Mouse (Mus musculus): ENCODE measurements around the gene Ficd. TPM values are rescaled to one million over a fixed set of nuclear protein-coding genes. Genes with fewer than 3 reads are reported as not detected.
A peak's percentile ranks its signal among the peaks of the same experiment; 100 is the strongest.

Ficd gene
- 3.9 and 4.2 TPM in 2 replicates for total RNA-seq (2015)
- 2.5 and 2.8 TPM in 2 replicates for total RNA-seq (2017)

DNA sequence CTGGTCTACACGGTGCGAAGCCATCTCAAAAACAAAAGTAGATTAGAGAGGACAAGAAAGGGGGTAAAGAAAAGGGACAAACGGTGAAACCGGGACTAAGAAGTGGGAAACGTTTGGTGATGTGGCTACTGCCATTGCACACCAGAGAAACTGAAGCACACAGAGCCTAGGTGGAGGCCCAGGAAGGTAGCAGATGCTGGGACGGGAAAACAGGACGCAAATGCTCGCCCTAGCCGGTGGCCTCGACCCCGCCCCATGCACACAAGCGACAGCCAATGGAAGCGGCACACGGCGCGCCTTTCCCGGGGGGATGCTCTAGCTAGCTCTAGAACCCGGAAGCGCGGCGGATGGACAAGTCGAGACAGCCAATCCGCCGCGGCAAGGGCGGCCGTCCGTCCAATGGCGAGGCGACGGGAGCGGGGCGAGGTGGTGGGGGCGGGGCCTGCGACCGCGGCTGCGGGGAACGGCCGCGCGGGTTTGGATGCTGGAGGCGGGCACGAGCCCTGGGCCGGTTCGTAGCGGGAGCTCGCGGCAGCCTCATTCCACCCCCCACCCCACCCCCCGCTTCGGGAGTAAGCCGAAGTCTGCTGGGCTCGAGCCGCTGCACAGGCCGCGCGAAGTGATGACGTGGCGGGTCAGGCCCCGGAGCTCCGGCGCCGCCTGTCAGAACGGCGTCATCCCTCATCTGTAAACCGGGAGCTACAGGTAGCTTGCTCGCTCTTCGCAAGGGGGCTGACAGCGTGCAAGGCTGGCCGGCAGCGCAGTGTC lies at the start of gene Ficd:
Ficd (plus strand) TSS at position 459 of the 768 bp plus-strand sequence.
- ATAC-seq (ENCODE audit: poor library complexity, severe bottlenecking) = peak; percentile 94

DNA sequence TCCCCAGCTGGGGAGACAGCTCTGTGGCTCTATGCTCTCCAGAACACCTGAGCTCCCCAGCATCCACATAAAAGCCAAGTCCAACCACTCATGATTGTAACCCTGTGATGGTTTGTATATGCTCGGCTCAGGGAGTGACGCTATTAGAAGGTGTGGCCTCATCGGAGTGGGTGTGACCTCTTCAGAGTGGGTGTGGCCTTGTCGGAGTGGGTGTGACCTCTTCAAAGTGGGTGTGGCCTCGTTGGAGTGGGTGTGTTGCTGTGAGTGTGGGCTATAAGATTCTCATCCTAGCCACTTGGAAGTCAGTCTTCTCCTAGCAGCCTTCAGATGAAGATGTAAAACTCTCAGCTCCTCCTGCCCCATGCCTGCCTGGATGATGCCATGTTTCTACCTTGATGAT lies 48.1 kb upstream of the Ficd start:
- ATAC-seq (ENCODE audit: poor library complexity, severe bottlenecking) = no peak

GRCm38 (mm10) chr5:113690069-113690548 lies 45.5 kb upstream of the Ficd start:
- ATAC-seq (ENCODE audit: poor library complexity, severe bottlenecking) = no peak

DNA sequence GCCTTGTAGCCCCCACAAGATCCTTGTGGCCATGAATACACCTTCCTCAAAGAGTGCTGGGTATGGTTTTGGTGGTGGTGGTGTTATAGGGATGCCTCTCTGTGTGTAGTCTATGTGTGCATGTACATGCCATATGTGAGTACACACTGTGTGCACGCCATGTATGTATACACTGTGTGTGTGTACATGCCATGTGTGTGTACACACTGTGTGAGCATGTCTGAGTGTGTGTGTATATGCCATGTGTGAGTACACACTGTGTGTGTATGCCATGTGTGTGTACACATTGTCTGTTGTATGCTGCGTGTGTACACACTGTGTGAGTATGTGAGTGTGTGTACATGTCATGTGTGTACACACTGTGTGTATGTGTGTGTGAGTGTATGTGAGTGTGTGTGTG lies 44.7 kb upstream of the Ficd start:
- no peak for ATAC-seq (ENCODE audit: poor library complexity, severe bottlenecking)

DNA sequence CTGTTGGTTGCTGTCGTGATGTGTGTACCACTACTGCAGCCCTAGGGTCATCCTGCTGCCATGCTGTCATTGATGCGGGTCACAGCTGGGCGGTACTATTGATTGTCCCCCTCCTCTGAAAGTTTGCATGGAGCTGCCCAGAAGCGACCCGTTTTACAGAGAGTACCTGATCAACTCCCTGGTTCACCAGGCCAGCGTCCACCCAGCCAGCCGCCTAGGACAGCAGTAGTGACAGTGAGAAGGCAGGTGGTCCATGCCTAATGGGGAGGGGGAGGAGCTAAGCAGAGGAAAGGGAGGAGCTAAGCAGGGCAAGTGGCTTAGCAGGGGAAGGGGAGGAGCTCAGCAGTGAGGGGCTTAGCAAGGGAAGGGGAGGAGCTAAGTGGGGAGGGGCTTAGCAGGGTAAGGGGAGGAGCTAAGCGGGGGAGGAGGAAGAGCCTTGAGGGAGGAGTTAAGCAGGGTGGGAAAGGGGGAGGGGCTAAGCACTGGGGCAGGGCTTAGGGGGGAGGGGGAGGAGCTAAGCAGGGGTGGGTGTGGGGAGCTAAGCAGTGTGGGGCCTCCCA lies 42.3 kb upstream of the Ficd start:
- no peak for ATAC-seq (ENCODE audit: poor library complexity, severe bottlenecking)

DNA sequence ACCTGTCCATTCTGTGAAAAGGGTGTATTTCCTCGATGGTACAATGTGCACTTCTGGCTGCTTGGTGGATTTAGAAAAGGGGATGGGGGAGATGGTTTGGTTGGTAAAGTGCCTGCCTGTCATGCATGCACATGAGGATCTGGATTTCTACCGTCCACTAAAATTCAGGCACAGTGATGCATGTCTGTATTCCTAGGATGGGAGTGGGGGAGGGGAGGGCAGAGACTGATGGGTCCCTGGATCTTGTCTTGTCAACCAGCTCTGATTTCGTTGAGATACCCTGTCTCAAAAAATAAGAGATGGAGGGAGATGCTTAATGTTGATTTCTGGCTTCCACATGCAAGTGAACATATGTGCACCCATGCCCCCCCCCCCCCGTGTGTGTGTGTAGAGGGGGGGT lies 41.6 kb upstream of the Ficd start:
- no peak for ATAC-seq (ENCODE audit: poor library complexity, severe bottlenecking)

DNA sequence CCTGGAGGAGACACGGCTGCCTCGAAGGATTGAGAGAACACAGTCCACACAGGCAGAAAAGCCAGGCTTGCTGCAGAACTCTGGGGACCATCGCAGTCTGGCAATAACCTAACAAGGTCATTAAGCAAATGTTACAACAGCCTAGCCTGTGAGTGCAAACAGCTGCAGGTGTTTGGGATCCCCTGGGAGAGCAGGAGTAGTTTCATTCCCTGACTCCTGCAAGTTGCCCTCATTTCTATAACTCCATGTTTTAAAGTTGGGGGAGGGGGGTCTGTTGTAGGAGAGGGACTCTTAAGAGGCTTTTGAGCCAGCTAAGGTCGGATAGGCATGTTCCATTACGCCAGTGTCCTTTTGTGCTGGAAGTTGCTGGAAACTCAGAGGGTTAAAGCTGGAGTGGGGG lies 41.2 kb upstream of the Ficd start:
- ATAC-seq (ENCODE audit: poor library complexity, severe bottlenecking) = no peak

- no peak for ATAC-seq (ENCODE audit: poor library complexity, severe bottlenecking)
Observed at GRCm38 (mm10) chr5:113700388-113701023, 35.1 kb upstream of the Ficd start.

- no peak for ATAC-seq (ENCODE audit: poor library complexity, severe bottlenecking)
Observed at GRCm38 (mm10) chr5:113703803-113704585, 31.6 kb upstream of the Ficd start.

- no peak for ATAC-seq (ENCODE audit: poor library complexity, severe bottlenecking)
Observed at GRCm38 (mm10) chr5:113712861-113713260, 22.7 kb upstream of the Ficd start.

- ATAC-seq (ENCODE audit: poor library complexity, severe bottlenecking) = no peak
Observed at GRCm38 (mm10) chr5:113716581-113717388, 18.8 kb upstream of the Ficd start.

GRCm38 (mm10) chr5:113719221-113719661 lies 16.4 kb upstream of the Ficd start:
- no peak for ATAC-seq (ENCODE audit: poor library complexity, severe bottlenecking)

- ATAC-seq (ENCODE audit: poor library complexity, severe bottlenecking) = no peak
Observed at GRCm38 (mm10) chr5:113722224-113723013, 13.2 kb upstream of the Ficd start.

GRCm38 (mm10) chr5:113723567-113724237 lies 11.9 kb upstream of the Ficd start:
- no peak for ATAC-seq (ENCODE audit: poor library complexity, severe bottlenecking)

DNA sequence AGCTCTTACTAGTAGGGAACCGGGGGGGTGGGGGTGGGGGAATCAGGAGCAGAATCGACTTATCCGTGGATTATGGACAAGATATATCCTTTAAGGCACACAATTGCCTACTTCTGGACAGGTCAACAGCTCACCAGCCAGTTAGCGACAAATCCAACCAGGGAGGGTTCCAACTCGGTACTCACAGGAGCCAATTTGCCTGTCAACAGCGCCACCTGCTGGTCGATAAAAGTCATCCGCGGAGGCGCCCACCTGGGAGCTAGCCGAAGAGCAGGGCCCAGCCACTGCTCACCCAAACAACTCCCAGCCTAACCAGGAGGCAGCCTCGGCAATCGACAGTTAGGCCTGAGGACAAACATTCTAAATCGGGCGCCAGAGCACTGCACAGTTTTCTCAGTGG lies 11.2 kb upstream of the Ficd start, which contains the start of gene 1700069L16Rik:
1700069L16Rik (minus strand) TSS at position 327 of the 400 bp plus-strand sequence.
- peak; percentile 79 for ATAC-seq (ENCODE audit: poor library complexity, severe bottlenecking)

DNA sequence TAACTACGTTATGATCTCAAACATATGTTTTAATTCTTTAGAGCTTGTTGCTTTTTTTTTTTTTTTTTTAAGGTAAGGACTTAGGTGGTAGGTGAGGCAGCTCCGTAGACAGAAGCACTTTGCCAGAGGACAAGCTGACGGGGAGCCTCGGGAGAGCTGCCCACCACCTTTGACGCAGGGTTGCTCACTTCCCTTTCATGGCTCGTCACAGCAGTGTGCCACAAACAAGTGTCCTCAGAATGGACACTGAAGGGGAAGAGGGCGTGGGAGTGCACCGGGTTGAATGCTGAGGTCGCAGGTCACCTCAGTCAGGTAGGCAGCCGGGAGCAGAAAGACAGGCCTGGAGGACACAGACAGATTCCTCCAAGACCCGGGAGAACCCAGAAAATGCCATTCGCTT lies 10.2 kb upstream of the Ficd start:
- ATAC-seq (ENCODE audit: poor library complexity, severe bottlenecking) = no peak

DNA sequence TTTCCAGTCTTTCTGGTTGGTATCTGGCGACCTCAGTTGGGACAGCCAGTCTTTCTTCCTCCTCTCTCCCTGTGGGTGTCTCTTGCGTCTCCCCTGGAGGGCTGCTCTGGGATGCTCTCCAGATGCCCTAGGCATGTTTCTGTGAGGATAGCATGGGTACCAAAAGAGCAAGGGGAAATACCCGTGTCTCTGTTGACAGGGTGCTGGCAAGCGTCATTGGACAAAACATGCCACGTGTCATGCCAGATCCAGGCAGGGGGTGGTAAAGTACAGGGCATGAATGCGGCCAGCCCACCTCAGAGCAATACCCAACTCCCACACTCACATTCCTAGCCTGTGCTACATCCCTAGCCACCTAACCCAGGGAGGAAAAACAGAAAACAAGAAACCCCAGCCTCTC lies 9.0 kb upstream of the Ficd start:
- ATAC-seq (ENCODE audit: poor library complexity, severe bottlenecking) = no peak

- ATAC-seq (ENCODE audit: poor library complexity, severe bottlenecking) = no peak
Observed at GRCm38 (mm10) chr5:113727238-113727637, 8.4 kb upstream of the Ficd start.

DNA sequence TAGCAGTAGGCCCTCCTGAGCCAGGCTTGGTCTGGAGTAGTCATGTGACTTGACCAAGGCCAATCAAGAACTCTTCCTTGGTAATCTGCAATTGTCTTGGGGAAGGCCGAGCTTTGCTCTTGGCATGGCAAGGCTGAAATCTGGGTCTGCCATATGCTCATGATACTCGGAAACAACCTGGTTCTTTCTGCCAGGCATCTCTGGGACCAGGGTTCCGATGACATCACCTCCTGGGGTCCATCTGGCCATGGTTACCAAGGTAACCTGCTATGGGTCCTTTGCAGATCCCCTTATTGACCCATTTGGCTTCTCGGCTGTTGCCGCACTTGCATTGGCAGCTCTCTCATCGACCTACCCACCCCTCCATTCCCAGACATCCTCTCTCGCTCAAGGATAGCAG lies 7.6 kb upstream of the Ficd start:
- ATAC-seq (ENCODE audit: poor library complexity, severe bottlenecking) = no peak

Measured in megakaryocyte, adult 5-6 weeks (primary cell).